Mouse (Mus musculus) fibroblast of lung, adult 2 months (primary cell): ENCODE results near the gene Lsm12.
A peak's percentile ranks its signal among the peaks of the same experiment; 100 is the strongest.

Source experiments
- DNase-seq: peaks from one replicate; pipeline ENCODE4 v3.0.0-alpha.2; 2011; ENCODE audit warnings: low read depth

Gene Lsm12

DNA sequence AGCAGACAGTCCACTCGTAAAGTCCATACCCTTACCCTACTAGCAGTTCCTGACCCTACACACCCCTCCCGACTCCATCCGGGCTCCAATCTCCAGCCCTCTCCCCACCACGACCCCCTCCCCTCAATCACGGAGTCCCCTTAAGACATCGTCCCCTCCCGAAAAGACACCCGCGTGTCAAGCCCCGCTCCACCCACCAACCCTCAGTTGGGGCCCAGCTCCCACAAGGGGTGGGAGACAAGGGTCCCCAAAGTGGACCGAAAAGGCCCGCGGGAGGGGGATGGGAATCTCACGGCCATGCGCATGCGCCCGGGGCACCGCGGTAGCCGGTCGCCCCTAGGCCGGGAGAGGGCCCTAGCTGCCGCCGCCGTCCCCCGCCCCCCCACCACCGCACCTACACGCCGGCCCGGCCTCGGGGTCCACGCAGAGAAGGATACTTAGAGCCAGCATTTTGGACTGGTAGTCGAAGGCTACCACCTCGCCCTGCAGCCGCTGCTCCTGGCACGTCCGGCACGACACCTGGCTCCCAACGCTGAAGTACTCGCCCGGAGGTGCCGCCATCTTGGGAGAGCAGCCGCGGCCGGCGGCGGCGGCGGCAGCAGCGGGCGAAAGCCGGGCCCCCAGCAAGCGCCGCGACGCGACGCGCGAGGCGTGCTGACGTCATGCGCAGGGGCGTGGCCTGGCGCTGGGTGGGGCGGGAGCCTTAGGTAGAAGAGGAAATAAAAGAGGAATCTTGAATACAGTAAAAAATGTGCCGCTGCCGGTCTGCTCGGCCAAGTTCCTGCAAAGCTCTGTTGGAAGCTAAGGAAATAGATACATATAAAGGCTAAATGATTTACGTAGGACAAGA is at the start of gene Lsm12:
TSS of gene Lsm12 (minus strand) at position 651 of the 850 bp plus-strand sequence.
- peak; percentile 72 for DNase-seq

DNA sequence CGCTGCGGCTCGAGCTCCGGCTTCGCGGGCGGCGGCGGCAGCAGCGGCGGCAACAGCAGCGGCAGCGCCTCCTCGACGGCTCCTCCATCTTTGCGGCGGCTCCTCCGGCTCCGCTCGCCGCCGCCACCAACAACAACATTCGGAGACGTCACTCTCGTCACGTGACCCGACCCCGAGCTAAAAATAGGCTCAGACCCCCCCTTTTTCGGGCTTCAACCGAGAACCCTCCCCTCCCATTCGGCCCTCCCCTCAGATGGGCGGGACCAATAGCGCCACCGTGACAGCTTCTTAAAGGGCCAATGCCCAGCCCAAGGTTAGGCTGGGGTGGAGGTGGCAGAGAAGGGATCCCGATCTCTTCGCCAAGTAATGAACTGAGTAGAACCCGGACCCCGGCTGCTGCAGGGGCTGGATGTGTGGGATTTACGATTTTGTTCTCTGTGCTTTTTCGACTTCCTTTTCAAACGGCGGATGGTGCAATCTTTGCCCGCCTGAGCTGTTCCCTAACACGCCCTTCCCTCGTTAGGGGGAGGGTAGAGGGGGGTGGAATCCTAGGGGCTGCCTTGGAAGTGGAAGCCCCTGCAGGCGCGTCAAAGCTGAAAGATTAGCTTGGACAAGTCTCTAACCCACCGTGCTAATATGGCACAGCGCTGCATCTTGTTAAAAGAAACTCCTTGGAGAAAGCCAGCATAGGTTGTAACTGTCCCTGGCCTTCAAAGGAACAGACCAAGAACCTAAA is 45.1 kb upstream of the Lsm12 start, which contains the start of gene Hdac5:
TSS of gene Hdac5 (minus strand) at position 161 of the 736 bp plus-strand sequence.
- peak; percentile 95 for DNase-seq

DNA sequence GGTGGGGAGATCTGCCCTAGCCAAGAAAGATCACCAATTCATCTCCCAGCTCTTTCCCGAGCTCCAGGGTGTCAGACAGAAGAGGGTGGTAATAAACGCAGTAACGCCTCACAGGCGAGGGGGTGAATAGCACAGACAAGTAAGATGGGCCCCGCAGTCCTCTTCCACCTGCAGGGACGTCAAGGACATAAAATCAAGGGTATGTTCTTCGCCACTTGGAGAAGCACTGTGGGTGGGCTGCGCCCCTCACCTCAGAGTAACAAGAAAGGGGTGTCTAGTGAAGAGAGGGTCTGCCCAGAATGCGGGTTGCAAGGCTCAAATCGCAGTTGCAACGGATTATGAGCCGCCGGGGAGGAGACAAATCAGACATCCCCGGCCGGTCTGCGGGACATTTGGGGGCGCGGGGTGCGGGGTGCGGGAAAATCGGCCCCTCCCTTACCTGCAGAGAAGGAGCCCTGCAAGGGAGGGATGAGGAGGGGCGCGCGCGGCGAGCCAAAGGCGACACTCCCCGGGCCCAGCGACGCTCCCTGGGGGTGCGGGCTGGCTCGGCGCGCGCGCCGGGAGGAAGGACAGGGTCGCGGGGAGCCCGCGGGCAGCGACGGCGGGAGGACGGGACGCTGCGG is 44.3 kb upstream of the Lsm12 start:
- no peak for DNase-seq

DNA sequence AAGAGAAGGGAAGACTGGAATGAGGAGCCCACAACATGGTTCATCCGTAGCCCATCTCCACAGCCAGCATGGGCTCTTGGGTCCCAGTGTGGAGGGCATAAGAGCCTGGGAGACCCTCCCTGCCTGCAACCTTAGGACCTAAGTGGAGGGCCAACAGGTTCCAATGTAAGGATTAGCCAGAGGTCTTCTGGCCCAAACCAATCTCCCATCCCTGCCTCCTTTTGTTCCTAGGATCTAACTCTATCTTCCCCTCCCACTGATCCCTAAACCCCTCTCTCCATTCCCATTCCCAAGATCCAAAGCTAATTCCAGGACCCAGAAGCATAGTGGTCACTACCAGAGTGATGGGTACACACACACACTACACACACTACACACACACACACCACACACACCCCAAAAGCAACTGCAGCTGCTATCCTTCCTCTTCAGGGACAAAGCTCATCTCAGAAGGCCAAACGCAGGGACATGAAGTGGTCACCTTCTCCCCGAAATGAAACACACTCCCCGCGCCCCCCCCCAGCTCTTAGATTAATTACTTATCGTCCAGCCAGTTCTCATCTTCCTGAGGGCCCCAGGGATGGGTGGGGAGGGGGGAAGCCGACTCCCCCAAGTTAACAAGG is 43.7 kb upstream of the Lsm12 start:
- no peak for DNase-seq

DNA sequence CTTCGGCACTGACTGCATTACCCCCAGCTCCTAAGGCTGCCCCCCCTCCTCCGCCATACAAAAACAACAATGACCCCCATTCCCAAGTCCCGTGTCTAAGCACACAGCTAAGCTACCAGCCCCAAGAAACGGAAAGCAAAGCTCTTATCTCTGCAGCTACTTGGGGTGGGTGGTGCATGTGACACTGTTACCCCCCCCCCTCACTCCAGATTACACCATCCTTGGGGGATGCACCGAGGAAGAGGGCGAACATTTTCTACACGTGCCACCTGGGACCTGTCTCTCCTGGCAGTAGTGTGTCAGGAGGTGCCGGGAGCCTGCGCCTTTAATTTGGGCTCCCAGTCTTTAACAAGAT is 43.1 kb upstream of the Lsm12 start:
- no peak for DNase-seq

DNA sequence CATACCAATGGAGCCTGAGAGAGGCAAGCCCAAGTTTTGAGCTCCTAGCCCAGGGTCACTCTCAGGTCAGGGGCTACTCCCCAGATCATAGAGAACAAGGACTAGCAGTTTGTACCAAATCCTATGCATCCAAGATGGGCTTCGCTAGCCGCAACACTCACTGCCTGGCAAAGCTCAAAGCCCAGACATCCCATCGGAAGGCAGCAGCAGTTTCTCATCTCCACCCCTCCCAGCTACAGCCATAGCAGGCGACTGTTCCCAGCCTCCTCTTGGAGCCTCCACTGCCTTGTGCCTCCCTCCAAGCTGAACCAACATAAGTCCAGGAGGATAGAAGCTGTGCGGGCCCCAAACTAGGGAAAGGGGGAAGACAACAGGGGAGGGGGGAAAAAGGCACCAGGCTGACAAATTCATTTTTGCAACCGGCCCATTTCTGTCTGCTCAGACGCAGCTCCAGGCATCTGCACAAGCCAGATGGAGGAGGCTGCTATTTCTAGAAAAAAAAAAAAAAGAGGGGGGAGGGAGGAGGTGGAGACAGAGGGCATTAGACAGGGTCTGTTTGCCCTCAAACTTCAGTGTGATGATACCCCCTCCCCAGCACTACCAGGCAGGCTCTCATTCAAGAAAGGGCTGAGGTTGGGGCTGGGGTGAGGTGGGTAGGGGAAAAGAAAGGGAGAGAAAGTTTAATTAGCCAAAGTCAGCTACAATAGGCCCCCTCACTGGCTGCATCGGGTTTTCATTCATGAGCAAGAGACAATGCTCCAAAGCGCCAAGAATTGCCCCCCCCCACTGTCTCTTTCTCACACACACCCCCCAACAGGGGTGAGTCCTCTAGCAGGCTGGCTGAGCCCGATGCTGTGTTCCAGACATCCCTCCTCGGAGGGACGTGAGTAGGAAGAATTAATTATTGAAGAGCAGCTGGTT is 42.4 kb upstream of the Lsm12 start:
- DNase-seq, result no peak

DNA sequence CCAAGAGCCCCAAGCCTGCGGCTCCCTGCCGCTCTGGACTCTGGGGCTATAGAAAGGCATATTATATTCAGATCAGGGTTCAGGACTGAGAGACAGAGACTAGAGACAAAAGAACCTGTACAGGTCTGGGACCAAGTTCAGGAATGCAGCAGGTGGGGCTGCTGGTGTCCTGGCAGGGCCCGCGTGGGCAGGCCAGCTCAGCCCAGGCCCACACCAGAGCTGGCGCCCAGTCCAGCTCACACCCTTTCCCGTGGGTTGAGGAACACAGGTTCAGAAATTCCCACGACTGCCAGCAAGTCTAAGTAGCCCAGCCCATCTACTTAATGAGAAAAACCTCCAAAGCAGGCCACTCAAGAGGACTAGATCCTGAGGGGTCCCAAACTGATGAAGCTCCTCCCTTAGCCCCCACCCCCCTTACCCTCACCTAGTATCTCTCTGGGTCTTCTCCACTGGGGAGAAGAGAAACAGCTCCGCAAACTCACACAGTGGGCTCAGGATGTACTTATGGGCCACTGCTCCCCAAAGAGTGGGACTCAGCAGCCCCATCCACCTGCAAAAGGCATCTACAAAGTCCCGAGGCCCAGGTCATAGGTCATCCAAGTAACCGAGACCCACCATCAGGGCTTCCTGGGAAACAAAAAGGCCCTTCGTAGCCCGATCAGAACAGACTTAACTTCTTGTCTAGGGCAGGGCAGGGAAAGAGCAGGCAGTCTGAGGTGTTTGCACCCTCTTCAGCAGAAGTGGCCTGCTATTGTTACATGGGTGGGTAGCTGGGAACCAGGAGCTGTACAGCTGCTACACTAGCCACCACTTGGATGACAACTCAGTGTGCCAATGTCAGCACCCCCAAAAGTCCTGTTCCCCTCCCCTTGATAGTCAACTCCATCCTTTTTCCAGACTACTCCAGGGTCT is 41.2 kb upstream of the Lsm12 start:
- no peak for DNase-seq

DNA sequence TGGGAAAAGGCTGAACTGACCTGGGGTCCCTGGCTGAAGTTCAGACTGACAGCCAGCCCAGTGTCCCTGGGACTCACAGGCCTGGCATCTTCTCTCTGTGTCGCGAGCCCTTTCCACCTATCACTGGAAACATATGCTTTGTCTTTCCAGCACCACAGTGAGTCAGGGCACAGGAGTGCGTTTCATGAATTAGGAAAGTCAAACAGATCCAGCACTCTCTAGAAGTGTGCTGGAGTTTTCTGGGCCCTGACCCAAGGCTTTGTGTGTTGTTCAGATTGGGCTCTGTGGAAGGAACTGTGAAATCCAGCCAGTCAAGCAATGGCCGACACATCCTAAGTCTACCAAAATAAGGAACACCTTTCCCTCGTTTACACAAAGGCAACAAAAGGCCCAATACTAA is 40.1 kb upstream of the Lsm12 start:
- peak; percentile 73 for DNase-seq

DNA sequence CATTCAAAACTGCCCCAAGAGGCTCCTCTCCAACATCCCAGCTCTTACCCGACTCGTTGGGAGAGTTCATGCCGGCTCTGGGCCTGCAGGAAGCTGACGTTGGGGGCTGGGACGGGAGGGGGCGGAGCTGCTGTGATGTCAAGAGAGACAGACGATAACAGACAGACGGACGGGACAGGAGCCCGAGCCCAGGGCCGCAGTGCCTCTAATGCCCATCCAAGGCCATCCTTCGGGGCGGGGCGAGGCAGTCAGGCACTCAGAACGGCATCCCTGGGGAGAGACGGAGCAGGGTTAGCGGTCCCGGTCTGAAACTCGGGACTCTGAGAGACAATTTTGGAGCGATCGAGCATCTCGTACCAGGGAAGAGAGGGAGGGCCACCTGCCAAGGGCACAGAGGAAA is 39.6 kb upstream of the Lsm12 start:
- no peak for DNase-seq

DNA sequence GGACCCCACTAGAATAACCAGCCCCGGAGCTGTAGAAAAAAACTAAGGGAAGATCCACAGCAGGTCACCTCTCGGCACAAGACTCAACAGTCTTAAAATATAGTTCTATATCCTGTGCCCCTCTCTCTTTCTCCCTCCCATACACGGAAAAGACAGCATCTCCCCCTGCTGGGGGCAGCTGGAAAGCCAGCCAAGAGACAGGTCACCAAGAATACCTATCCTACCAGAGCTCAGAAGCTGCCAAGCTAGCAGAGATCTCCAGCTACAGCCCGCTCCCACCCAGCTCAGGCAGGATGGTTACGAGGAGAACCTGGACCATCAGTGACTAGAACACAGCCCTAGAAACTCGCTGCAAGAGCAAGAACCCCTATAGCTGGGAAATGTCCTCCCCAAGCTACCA is 38.1 kb upstream of the Lsm12 start:
- no peak for DNase-seq

DNA sequence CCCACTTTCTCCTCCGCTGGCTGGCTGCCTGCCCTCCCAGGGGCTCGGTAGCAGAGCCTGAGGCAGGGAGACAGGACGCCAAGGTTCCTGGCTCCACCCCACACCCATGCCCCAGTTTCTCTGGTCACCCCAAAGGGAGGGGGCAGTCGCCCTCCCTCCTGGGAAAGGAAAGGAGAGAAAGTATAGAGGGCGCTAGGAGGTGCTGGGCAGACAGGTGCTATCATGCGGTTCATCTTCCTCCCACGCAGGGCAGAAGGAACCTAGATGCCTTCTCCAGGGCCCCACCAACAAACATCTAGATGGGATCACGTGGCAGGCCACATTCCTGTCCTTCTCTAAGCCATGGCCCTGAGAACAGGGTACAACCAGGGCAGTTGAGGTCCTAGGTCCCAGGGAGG is 36.9 kb upstream of the Lsm12 start:
- DNase-seq, result no peak

DNA sequence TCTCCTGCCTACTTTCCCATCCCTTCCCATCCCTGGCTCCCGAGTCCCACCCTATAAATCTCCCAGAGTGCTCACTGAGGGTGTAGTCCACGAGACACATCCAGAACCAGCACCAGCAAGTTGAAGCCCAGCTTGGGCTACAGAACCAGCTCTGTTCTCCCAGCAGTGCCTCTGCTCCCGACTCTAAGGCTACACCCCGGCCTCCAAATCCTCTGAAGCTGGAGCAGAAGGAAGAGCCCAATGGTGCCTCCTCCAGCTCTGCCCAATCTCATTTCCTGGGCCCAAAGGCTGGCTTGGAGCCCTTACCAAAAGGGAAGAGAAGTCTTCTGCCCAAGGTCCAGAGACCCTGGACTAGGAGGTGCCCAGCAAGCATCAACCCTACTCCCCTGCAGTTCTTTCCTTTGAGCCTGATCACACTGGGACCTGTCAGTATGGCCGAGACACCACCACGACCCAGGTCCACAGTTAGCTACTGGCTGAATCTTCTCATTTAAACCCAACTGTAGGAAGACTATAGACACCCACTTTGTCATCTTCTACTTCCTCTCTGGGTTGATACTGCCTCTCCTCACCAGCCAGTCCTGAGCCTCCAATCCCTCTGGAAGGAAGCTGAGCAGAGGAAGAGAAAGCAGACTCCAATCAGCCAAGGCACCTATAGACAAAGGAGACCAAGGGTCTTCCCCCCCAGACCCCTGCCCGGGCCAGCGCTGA is 36.3 kb upstream of the Lsm12 start:
- DNase-seq, result no peak

DNA sequence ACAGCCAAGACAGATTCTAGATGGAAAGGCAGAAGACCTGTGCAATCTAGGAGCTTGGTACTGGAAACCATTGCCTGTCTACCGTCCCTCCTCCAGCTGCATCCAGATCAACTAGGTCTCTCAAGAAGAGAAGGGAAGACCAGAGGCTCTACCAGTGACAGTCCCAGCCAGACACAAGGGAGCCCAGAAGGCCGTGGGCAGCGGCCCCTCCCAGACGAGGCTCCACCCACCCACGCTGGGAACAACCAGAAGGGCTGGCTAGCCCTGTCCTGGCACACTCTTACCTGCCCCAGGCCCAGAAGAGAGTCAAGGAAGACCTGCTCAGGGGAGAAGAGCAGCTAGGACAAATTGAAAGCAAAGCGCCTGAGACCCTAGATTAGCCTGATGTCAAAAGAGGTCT is 35.4 kb upstream of the Lsm12 start:
- no peak for DNase-seq

DNA sequence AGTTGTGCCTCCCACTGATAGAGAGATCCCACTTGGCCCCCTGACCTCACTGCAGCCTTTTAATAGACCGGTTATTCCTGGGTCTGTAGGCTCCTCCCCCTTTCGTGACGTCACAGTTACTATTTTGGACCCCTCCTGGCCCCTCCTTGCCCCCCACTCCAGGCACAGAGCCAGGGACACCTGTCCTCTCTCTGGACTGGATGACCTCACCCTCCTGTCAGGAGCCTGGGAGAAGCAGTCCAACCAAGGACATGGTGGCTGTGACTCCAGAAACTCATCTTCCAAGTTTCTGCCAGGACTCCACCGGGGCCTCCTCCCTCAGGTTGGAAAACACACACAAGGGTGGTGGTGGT is 34.9 kb upstream of the Lsm12 start:
- DNase-seq, result no peak

DNA sequence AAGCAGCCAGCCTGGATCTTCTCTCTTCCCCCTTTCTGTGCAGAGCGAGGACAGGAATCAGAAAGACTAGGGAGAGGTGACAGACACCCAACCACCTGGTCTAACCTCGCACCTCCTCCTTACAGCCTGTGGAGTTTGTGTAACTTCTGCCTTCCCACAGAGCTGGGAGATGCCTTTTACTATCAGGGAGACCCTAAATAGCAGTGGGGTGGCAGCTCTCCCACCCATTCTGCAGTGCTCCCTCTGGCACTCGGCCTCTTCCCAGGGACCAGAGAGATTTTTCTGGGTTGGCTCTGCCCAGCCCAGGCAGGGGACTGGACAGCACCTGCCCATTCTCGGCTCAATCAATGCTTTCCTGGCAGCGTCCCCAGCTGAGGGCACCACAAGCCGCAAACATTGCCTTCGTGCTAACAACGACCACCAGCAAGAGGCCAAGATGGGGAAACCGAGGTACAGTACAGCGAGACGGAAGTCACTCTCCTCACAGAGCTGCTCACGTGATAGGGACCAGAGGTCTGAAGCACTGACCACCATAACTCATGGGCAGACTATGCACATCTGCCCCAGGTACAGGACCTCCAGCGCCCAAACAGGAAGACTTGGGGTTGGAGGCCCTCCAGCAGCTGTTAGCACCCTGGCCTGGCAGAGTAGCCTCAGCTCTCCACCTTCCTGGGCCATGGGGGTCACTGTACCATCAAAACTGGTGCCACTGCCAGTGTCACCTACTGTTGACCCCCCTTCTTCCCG is 34.3 kb upstream of the Lsm12 start:
- no peak for DNase-seq

DNA sequence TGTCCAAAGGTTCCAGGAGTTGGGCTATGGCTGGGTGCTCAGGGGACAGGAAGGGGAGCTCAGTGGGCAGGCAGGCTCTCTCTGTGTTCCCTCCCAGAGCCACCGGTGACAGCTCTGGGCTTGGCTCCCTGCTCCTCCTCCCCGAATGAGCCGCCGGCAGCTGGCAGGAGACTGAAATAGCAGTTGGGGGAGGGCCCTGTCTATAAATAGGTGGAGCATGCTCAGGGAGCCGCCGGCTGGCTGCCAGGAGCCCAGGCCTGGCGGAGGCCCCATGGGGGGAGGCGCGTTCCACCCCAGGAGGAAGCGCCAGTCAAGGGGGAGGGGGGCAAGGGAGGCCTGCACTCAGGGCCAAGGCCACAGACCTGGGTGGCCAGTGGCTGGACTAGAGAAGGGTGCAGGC is 33.7 kb upstream of the Lsm12 start:
- peak; percentile 84 for DNase-seq

DNA sequence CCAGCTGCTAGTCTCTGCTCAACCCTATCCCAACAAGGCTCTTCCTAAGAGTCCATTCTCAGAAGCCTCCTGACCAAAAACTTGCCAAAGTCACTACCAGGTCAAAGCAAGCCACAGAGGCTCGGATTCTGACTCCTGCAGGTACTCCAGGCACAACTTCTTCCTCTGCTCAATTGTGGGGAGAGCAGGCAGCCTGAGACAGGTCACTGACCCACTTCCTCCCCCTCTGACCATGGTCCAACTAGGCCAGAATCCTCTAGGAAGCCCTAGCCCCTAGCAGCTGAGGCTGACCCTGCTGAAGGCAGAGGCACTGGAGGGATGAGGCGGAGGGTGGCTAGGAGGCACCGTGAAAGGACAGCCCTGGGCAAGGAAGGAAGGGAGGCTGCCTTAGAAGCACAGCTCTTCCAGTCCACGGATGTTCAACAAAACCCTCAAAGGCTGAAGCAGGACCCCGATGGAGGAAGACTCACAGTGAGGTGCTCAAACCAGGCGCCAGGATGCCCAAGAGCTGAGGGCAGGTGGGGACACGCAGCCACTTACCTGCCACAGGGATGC is 32.9 kb upstream of the Lsm12 start:
- no peak for DNase-seq

DNA sequence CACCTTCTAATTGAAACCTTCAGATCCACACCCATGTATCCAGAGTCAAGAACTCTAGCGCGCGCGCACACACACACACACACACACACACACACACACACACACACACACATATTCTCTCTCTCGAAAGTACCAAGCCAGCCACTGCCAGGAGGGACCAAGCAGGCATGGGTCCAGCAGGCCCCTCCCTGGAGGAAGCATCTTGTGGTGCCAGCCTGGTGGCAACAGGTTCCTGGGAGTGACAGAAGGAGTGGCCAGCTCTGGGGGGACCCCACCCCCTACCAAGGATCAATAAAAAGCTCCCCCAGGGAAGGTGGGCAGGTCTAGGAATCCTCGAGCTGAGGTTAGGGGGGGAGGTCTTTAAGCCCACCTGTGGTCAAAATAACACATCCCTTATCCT is 32.3 kb upstream of the Lsm12 start:
- DNase-seq, result no peak

DNA sequence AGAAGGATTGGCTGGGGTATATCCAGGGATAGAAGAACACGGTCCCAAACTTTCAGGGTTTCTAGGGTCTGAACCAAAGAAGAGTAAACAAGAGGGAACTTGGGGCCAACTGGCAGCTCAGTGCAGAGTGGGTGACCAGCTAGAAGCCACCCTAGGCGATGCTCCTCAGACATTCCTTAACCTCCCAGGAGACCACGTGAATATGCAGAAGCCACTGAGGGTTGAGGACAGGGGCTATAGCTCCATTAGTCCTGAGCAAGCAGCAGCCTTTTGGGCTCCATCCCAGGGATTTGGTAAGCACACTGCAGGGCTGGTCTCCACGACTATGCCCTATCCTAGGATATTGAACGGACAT is 31.8 kb upstream of the Lsm12 start:
- DNase-seq, result no peak
